Mouse (Mus musculus) lung, embryonic 16.5 days (tissue): Measurements from ENCODE around the gene Rab6a. TPM values are rescaled to one million over a fixed set of nuclear protein-coding genes. Genes with fewer than 3 reads are reported as not detected.

ENCODE experiments used
- ATAC-seq: fragments of 200-750 bp; cut with Nextera tagmentation; 2 replicates; pipeline ENCODE4 v1.8.0; 2017; ENCODE audit warnings: low read depth, mild to moderate bottlenecking, moderate library complexity
- H3K27ac ChIP-seq: fragments of 300-500 bp; sonication (generic); 2 replicates; pipeline ENCODE4 v1.5.1; 2014; ENCODE audit warnings: mild to moderate bottlenecking, control low read depth, low read length
- H3K27me3 ChIP-seq: fragments of 300-500 bp; sonication (generic); 2 replicates; pipeline ENCODE4 v1.6.1; 2014; ENCODE audit warnings: low read depth, low read length, mixed read lengths; ENCODE audit not compliant: control insufficient read depth, insufficient read depth
- H3K36me3 ChIP-seq: fragments of 300-500 bp; sonication (generic); 2 replicates; pipeline ENCODE4 v1.6.1; 2014; ENCODE audit warnings: low read length; ENCODE audit not compliant: control insufficient read depth, insufficient read depth
- H3K4me1 ChIP-seq: fragments of 300-500 bp; sonication (generic); replicated peaks from 2 replicates; pipeline ENCODE4 v1.6.1; 2014; ENCODE audit warnings: low read length, mixed read lengths; ENCODE audit not compliant: control insufficient read depth, insufficient read depth
- H3K4me2 ChIP-seq: fragments of 300-500 bp; sonication (generic); 2 replicates; pipeline ENCODE4 v1.6.1; 2014; ENCODE audit warnings: low read depth, low read length, control low read depth
- H3K4me3 ChIP-seq: fragments of 300-500 bp; sonication (generic); 2 replicates; pipeline ENCODE4 v1.5.1; 2014; ENCODE audit warnings: mild to moderate bottlenecking, low read length, control low read depth
- H3K9ac ChIP-seq: fragments of 300-500 bp; sonication (generic); 2 replicates; pipeline ENCODE4 v1.6.1; 2014; ENCODE audit warnings: low read length, control low read depth
- H3K9me3 ChIP-seq: fragments of 300-500 bp; sonication (generic); 2 replicates; pipeline ENCODE4 v1.6.1; 2016; ENCODE audit warnings: low read length; ENCODE audit not compliant: control insufficient read depth
- WGBS: fragments of 180-500 bp; shearing (Covaris S2); extraction: QIAGEN DNeasy Blood & Tissue Kit; methylation state at CpG from one replicate; pipeline ENCODE4 v1.1.7; 2014; 5-methylcytosine and 5-hydroxymethylcytosine counted together
- polyA plus RNA-seq: library from polyadenylated mRNA; unstranded; fragments of >200 nt; fragmentation: Nextera tagmentation; extraction: Ambion mirVana; gene quantifications from 2 replicates; pipeline ENCODE4 v1.2.1, GENCODE M21; 2015

The Rab6a gene
- polyA plus RNA-seq, 1 experiment from 2014 or later, result 74.6 TPM

DNA sequence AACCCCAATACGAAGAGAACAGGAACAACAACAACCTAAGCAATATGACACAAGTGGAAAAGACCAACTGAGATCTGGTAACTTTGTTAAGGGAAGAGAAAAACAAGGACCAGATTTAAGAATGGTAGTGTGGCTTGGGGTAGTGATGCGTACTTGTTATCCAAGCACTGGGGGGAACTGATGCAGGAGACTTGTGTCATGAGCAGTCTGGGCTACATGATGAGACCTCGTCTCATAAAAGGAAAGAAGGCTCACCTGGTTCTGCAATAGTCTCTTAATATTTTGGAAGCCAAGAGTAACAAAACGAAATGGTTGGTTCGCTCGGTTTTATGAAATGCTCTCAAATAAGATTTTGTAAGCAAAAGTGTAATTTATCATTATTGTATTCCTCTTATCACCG lies 25.0 kb upstream of the Rab6a start:
- WGBS, result 35% methylated on average over 7 of the region's 7 CpGs
- Histone ChIP-seq H3K4me1 (peaks cover 6% of the 10 kb centered on the region), H3K27ac (no peak overlapping the region), H3K27me3 (no peaks in the 10 kb centered on the region), H3K9me3 (no peaks in the 10 kb centered on the region), H3K9ac (peak overlapping the region; percentile 94), H3K36me3 (no peaks in the 10 kb centered on the region), H3K4me2 (peak overlapping the region; percentile 88), H3K4me3 (peak overlapping the region; percentile 70)
- no peak for ATAC-seq

DNA sequence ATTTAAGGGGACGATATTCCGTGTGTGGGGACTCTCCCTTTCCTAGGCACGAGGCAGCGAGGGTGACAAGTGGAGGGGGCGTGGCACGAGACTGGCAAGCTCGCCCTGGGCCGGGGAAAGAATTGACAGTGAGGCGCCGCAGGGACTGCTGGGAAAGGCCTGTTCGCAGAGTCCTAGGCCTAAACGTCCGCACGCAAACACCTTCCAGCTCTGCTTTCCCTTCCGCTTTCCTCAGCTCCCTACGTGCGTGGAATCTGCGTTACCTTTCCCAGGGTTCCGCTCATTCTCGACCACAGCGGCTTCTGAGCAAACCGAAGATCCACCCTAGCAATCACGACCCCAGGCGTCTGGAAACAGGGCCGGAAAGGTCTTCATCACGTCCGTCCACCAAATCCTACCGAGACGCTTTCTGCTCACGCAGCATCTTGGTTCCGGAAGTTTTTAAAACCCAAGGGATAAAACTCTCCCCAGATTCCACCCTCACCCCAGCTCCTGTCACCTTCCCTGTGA lies 24.4 kb upstream of the Rab6a start:
- under 1% methylated on average over 31 of the region's 31 CpGs for WGBS
- peaks cover 6% of the 10 kb centered on the region for H3K4me1 ChIP-seq
- no peaks in the 10 kb centered on the region for H3K27me3 ChIP-seq
- peak overlapping the region; percentile 86 for H3K27ac ChIP-seq
- peak overlapping the region; percentile 94 for H3K9ac ChIP-seq
- peak overlapping the region; percentile 88 for H3K4me2 ChIP-seq
- ATAC-seq, result peak; percentile 89
- H3K4me3 ChIP-seq, result peak overlapping the region; percentile 70
- H3K9me3 ChIP-seq, result no peaks in the 10 kb centered on the region
- H3K36me3 ChIP-seq, result no peaks in the 10 kb centered on the region

DNA sequence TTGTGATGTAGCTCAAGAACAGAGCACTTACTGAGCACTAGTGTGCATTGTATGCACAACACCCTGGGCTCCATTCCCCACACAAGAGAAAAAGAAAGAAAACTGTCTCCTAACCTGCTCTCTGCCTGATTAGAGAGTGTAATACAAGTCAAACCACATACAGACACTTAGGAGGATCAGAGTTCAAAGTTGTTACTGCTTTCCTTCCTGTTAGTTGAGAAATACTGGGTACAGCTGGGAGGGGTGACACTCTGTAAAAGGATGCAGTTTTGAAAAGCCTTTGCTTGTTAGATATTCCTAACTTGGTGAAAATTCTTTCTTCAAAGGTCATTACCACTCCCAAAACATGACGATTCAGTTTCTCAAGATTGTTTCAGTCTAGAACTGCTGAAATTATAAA lies 17.4 kb upstream of the Rab6a start:
- no peak for ATAC-seq
- WGBS, result 49% methylated on average over 1 of the region's 1 CpGs

DNA sequence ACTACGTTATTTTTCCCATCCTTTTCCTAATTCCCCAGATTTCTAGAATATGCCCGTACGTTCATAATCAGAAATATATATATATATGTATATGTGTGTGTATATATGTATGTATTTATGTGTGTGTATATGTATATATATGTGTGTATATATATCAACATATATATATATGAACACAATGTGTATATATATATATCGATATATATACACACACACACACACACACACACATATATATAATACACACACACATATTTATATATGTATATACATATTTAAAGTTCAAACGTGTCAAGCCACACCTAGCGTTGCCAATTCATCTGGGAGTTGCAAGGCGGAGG lies 16.7 kb upstream of the Rab6a start:
- Histone ChIP-seq H3K4me3 (peak overlapping the region; percentile 68), H3K27me3 (no peaks in the 10 kb centered on the region), H3K9ac (peak overlapping the region; percentile 73), H3K4me2 (peak overlapping the region; percentile 68), H3K4me1 (no peaks in the 10 kb centered on the region), H3K9me3 (no peaks in the 10 kb centered on the region), H3K36me3 (no peaks in the 10 kb centered on the region), H3K27ac (peak overlapping the region; percentile 90)
- 31% methylated on average over 7 of the region's 7 CpGs for WGBS
- ATAC-seq, result no peak

More for the DNA sequence above, 17.4 kb upstream of the Rab6a start:
- Histone ChIP-seq H3K9me3 (no peaks in the 10 kb centered on the region), H3K27ac (no peak overlapping the region), H3K4me3 (no peak overlapping the region), H3K27me3 (no peaks in the 10 kb centered on the region), H3K9ac (no peak overlapping the region), H3K36me3 (no peaks in the 10 kb centered on the region), H3K4me1 (no peaks in the 10 kb centered on the region), H3K4me2 (no peak overlapping the region)

DNA sequence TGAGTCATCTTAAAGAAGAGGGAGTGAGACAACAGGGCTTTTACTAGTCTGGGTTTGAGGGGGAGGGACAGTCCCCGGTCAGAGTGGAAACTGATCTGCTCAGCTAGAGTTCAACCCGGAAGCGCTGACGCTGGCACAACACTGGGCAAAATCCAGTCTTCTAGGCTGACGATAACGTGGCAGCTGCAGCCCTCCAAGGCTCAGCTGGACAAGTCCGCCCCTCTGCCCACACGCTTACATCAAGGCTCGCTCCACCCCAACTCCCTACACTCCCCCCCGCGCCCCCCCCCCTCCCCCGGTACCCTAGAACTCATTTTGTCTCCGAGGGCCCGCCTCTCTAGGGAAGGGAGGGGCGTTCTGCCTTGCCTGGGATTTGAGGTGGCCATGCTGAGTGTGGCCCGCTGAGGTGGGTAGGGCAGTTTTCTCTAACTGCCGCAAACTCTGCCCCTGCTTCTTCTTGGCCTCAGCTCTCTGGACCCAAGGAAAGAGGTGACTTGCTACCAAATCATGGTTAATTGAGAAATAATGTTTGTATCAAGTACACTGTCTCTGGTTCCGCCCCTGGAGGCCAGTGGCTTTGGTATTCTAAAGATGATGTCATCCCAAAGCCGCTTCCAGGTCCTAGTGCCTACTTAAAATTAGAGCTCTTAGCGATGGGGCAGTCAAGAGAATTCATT lies 16.2 kb upstream of the Rab6a start:
- no peaks in the 10 kb centered on the region for H3K4me1 ChIP-seq
- H3K9ac ChIP-seq, result peak overlapping the region; percentile 73
- no peaks in the 10 kb centered on the region for H3K36me3 ChIP-seq
- H3K9me3 ChIP-seq, result no peaks in the 10 kb centered on the region
- peak overlapping the region; percentile 90 for H3K27ac ChIP-seq
- peak overlapping the region; percentile 68 for H3K4me3 ChIP-seq
- peak overlapping the region; percentile 68 for H3K4me2 ChIP-seq
- under 1% methylated on average over 17 of the region's 20 CpGs for WGBS
- no peaks in the 10 kb centered on the region for H3K27me3 ChIP-seq
- peak; percentile 98 for ATAC-seq

DNA sequence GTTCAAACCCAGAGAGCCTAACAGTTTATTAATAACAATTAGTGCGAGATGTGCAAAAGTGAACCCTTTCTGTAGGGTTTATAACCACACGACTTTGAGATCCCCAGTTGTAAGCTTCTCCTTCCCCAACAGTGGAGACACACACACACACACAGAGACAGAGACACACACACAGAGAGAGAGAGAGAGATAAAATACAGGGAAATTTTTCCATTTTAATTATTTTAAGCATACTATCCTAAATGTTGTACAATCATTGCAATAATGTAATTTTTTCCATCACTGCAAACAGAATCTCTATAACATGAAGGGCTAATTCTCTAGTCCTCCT lies 15.7 kb upstream of the Rab6a start:
- 6% methylated on average over 2 of the region's 2 CpGs for WGBS
- peak overlapping the region; percentile 73 for H3K9ac ChIP-seq
- no peaks in the 10 kb centered on the region for H3K4me1 ChIP-seq
- ATAC-seq, result peak; percentile 2; the same call in 1 of the 2 replicates
- H3K4me2 ChIP-seq, result peak overlapping the region; percentile 68
- H3K27me3 ChIP-seq, result no peaks in the 10 kb centered on the region
- H3K4me3 ChIP-seq, result peak overlapping the region; percentile 68
- H3K9me3 ChIP-seq, result no peaks in the 10 kb centered on the region
- H3K27ac ChIP-seq, result peak overlapping the region; percentile 90
- no peaks in the 10 kb centered on the region for H3K36me3 ChIP-seq

DNA sequence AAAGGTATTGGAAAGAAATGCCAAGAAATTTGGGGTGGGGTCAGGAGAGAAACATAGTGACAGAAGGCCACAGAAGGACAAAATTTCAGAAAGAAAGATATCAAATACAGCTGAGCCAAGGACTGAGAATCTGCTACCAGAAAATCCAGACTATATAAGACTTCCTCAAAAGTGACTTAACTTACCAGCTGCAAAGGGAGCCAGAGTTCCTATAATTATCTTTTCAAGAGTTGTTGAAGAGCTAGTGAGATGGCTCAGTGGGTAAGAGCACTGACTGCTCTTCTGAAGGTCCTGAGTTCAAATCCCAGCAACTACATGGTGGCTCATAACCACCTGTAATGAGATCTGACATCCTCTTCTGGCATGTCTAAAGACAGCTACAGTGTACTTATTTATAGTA lies 13.9 kb upstream of the Rab6a start:
- Histone ChIP-seq H3K36me3 (no peaks in the 10 kb centered on the region), H3K4me3 (no peak overlapping the region), H3K27ac (no peak overlapping the region), H3K4me2 (no peak overlapping the region), H3K9ac (no peak overlapping the region), H3K9me3 (no peaks in the 10 kb centered on the region), H3K27me3 (no peaks in the 10 kb centered on the region), H3K4me1 (no peaks in the 10 kb centered on the region)
- ATAC-seq, result no peak

DNA sequence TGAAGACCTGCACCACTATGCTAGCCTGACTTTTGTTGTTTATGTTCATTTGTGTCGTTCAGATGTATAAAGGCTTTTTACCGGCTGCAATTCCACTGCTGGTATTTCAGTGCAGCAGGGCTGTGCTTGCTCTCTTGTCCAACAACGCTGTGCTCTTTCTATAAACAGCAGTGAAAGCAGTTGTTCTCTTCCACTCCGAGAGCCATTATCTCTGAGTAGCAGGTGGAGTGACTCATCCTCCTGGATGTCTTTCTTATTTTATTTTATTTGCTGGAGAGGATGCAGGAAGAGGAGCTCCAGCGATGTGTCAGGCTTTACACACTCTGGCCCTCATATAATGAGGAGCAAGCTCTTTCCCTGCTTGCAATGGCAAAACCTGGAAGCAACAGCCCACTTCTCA lies 7.0 kb upstream of the Rab6a start:
- no peak overlapping the region for H3K9ac ChIP-seq
- WGBS, result 66% methylated on average over 5 of the region's 5 CpGs

DNA sequence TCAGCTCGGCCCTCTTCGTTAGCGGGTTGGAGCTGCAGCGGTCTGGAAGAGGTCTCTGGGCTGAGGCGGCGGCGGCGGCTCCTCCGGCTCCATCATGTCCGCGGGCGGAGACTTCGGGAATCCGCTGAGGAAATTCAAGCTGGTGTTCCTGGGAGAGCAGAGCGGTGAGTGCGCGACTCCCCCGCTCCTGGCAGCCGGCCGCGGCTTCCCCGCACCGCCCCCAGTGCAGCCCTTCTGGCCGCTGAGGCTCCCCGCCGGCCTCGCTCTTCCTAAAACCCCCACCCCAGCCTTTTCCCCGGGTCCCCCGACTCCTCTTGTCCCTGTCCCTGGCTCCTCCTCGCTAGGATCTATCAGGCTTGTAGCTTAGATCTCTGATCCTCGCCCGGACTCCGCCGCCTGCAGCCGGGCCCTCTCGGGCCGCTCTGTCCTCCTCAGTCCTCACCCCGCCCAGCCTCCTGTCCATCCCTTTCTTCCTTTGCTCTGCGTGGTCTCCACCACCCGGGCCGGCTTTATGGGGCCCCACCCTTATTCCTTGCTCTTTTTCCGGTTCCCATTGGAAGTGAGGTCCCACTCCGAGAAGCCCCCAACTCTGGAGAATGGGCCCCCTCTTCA lies 1.0 kb downstream of the Rab6a start, which contains the start of gene Mrpl48:
TSS of gene Mrpl48 (minus strand) at position 172 of the 612 bp plus-strand sequence.
- under 1% methylated on average over 40 of the region's 43 CpGs for WGBS

More for the DNA sequence above, 7.0 kb upstream of the Rab6a start:
- no peaks in the 10 kb centered on the region for H3K27me3 ChIP-seq
- peaks cover 3% of the 10 kb centered on the region; the same call in 1 of the 2 replicates for H3K9me3 ChIP-seq
- no peak overlapping the region for H3K4me3 ChIP-seq
- H3K4me2 ChIP-seq, result no peak overlapping the region
- no peaks in the 10 kb centered on the region for H3K4me1 ChIP-seq
- no peaks in the 10 kb centered on the region for H3K36me3 ChIP-seq
- ATAC-seq, result no peak
- no peak overlapping the region for H3K27ac ChIP-seq

More for the DNA sequence above, 1.0 kb downstream of the Rab6a start, which contains the start of gene Mrpl48:
- Histone ChIP-seq H3K27me3 (no peaks in the 10 kb centered on the region), H3K4me3 (peak within 1 kb of the TSS; percentile 100), H3K4me2 (peak within 1 kb of the TSS; percentile 72), H3K27ac (peak within 1 kb of the TSS; percentile 99), H3K9ac (peak within 1 kb of the TSS; percentile 100), H3K9me3 (no peaks in the 10 kb centered on the region), H3K36me3 (no peaks in the 10 kb centered on the region), H3K4me1 (peaks cover 3% of the 10 kb centered on the region; the same call in 1 of the 2 replicates)
- ATAC-seq, result peak; percentile 39
